Mouse (Mus musculus): ENCODE data around the gene Hpn. TPM values are rescaled to one million over a fixed set of nuclear protein-coding genes. Genes with fewer than 3 reads are reported as not detected.
A peak's percentile ranks its signal among the peaks of the same experiment; 100 is the strongest.

The Hpn gene
- polyA plus RNA-seq, 1 experiment = 22.1 TPM

- WGBS = 22% methylated on average over 12 of the region's 12 CpGs
- Histone ChIP-seq H3K27ac (ENCODE audit: insufficient read depth, low read length) (no peak overlapping the region), H3K4me3 (ENCODE audit: extremely low read depth, insufficient read depth, insufficient read length) (no peak overlapping the region), H3K4me1 (ENCODE audit: control insufficient read depth, insufficient read depth, insufficient read length) (peaks cover 2% of the 10 kb centered on the region; the same call in 1 of the 2 replicates), H3K36me3 (ENCODE audit: control insufficient read depth, insufficient read depth, low read length) (no peaks in the 10 kb centered on the region), H3K27me3 (ENCODE audit: control insufficient read depth, insufficient read depth, low read length) (no peaks in the 10 kb centered on the region)
- no peak for TF ChIP-seq POLR2A (IDR thresholded peaks at IDR 0.05; ENCODE audit: low read depth, low read length)
- DNase-seq (ENCODE audit: low read depth in 1 of 2, low spot score in 2 of 2) = peak; percentile 15 to 42
Observed at GRCm38 (mm10) chr7:31094774-31095501, 20.2 kb downstream of the Hpn start.

- H3K27ac ChIP-seq (ENCODE audit: insufficient read depth, low read length) = peak overlapping the region; percentile 86
Observed at GRCm38 (mm10) chr7:31089721-31090120, 25.4 kb downstream of the Hpn start.

GRCm38 (mm10) chr7:31088206-31088605 is 26.9 kb downstream of the Hpn start:
- peak overlapping the region; percentile 86; the same call in 1 of the 2 replicates for H3K27ac ChIP-seq (ENCODE audit: insufficient read depth, low read length)
- WGBS = 81% methylated on average over 3 of the region's 3 CpGs
- TF ChIP-seq POLR2A (IDR thresholded peaks at IDR 0.05; ENCODE audit: low read depth, low read length) (no peak), CTCF (IDR thresholded peaks at IDR 0.05; ENCODE audit: extremely low read depth, insufficient read depth, insufficient read length, insufficient replicate concordance) (no peak)
- no peak for DNase-seq (ENCODE audit: low read depth in 1 of 2, low spot score in 2 of 2)
- H3K4me1 ChIP-seq (ENCODE audit: control insufficient read depth, insufficient read depth, insufficient read length) = peaks cover 17% of the 10 kb centered on the region
- H3K36me3 ChIP-seq (ENCODE audit: control insufficient read depth, insufficient read depth, low read length) = no peaks in the 10 kb centered on the region
- no peak overlapping the region for H3K4me3 ChIP-seq (ENCODE audit: extremely low read depth, insufficient read depth, insufficient read length)
- no peaks in the 10 kb centered on the region for H3K27me3 ChIP-seq (ENCODE audit: control insufficient read depth, insufficient read depth, low read length)

More at GRCm38 (mm10) chr7:31089721-31090120, 25.4 kb downstream of the Hpn start:
- DNase-seq (ENCODE audit: low read depth in 1 of 2, low spot score in 2 of 2) = peak; percentile 49 to 73
- H3K4me1 ChIP-seq (ENCODE audit: control insufficient read depth, insufficient read depth, insufficient read length) = peaks cover 17% of the 10 kb centered on the region
- WGBS = 6% methylated on average over 2 of the region's 2 CpGs
- no peaks in the 10 kb centered on the region for H3K27me3 ChIP-seq (ENCODE audit: control insufficient read depth, insufficient read depth, low read length)
- no peaks in the 10 kb centered on the region for H3K36me3 ChIP-seq (ENCODE audit: control insufficient read depth, insufficient read depth, low read length)
- TF ChIP-seq POLR2A (IDR thresholded peaks at IDR 0.05; ENCODE audit: low read depth, low read length) = no peak
- H3K4me3 ChIP-seq (ENCODE audit: extremely low read depth, insufficient read depth, insufficient read length) = no peak overlapping the region

GRCm38 (mm10) chr7:31087262-31087661 is 27.8 kb downstream of the Hpn start:
- Histone ChIP-seq H3K27ac (ENCODE audit: insufficient read depth, low read length) (peak overlapping the region; percentile 44), H3K36me3 (ENCODE audit: control insufficient read depth, insufficient read depth, low read length) (no peaks in the 10 kb centered on the region), H3K4me1 (ENCODE audit: control insufficient read depth, insufficient read depth, insufficient read length) (peaks cover 17% of the 10 kb centered on the region), H3K27me3 (ENCODE audit: control insufficient read depth, insufficient read depth, low read length) (no peaks in the 10 kb centered on the region), H3K4me3 (ENCODE audit: extremely low read depth, insufficient read depth, insufficient read length) (no peak overlapping the region)
- DNase-seq (ENCODE audit: low read depth in 1 of 2, low spot score in 2 of 2) = no peak
- 18% methylated on average over 2 of the region's 2 CpGs for WGBS
- TF ChIP-seq POLR2A (IDR thresholded peaks at IDR 0.05; ENCODE audit: low read depth, low read length) = no peak

- Histone ChIP-seq H3K4me3 (ENCODE audit: extremely low read depth, insufficient read depth, insufficient read length) (no peak overlapping the region), H3K36me3 (ENCODE audit: control insufficient read depth, insufficient read depth, low read length) (no peaks in the 10 kb centered on the region), H3K27me3 (ENCODE audit: control insufficient read depth, insufficient read depth, low read length) (no peaks in the 10 kb centered on the region), H3K4me1 (ENCODE audit: control insufficient read depth, insufficient read depth, insufficient read length) (peaks cover 17% of the 10 kb centered on the region), H3K27ac (ENCODE audit: insufficient read depth, low read length) (no peak overlapping the region)
- WGBS = 90% methylated on average over 9 of the region's 9 CpGs
- TF ChIP-seq POLR2A (IDR thresholded peaks at IDR 0.05; ENCODE audit: low read depth, low read length) = no peak
- TF ChIP-seq CTCF (IDR thresholded peaks at IDR 0.05; ENCODE audit: extremely low read depth, insufficient read depth, insufficient read length, insufficient replicate concordance) = no peak
- no peak for DNase-seq (ENCODE audit: low read depth in 1 of 2, low spot score in 2 of 2)
Observed at GRCm38 (mm10) chr7:31086175-31086755, 28.8 kb downstream of the Hpn start.

- DNase-seq (ENCODE audit: low read depth in 1 of 2, low spot score in 2 of 2) = no peak
- Histone ChIP-seq H3K36me3 (ENCODE audit: control insufficient read depth, insufficient read depth, low read length) (no peaks in the 10 kb centered on the region), H3K4me1 (ENCODE audit: control insufficient read depth, insufficient read depth, insufficient read length) (peaks cover 17% of the 10 kb centered on the region), H3K27me3 (ENCODE audit: control insufficient read depth, insufficient read depth, low read length) (no peaks in the 10 kb centered on the region), H3K4me3 (ENCODE audit: extremely low read depth, insufficient read depth, insufficient read length) (no peak overlapping the region), H3K27ac (ENCODE audit: insufficient read depth, low read length) (no peak overlapping the region)
- TF ChIP-seq CTCF (IDR thresholded peaks at IDR 0.05; ENCODE audit: extremely low read depth, insufficient read depth, insufficient read length, insufficient replicate concordance) (no peak), POLR2A (IDR thresholded peaks at IDR 0.05; ENCODE audit: low read depth, low read length) (no peak)
- WGBS = 59% methylated on average over 3 of the region's 3 CpGs
Observed at GRCm38 (mm10) chr7:31085171-31085570, 29.9 kb downstream of the Hpn start.

- DNase-seq (ENCODE audit: low read depth in 1 of 2, low spot score in 2 of 2) = no peak
- H3K36me3 ChIP-seq (ENCODE audit: control insufficient read depth, insufficient read depth, low read length) = no peaks in the 10 kb centered on the region
- H3K4me3 ChIP-seq (ENCODE audit: extremely low read depth, insufficient read depth, insufficient read length) = no peak overlapping the region
- no peak overlapping the region for H3K27ac ChIP-seq (ENCODE audit: insufficient read depth, low read length)
- TF ChIP-seq CTCF (IDR thresholded peaks at IDR 0.05; ENCODE audit: extremely low read depth, insufficient read depth, insufficient read length, insufficient replicate concordance) (no peak), POLR2A (IDR thresholded peaks at IDR 0.05; ENCODE audit: low read depth, low read length) (no peak)
- H3K27me3 ChIP-seq (ENCODE audit: control insufficient read depth, insufficient read depth, low read length) = no peaks in the 10 kb centered on the region
- H3K4me1 ChIP-seq (ENCODE audit: control insufficient read depth, insufficient read depth, insufficient read length) = peaks cover 9% of the 10 kb centered on the region
- WGBS = 66% methylated on average over 9 of the region's 9 CpGs
Observed at GRCm38 (mm10) chr7:31084140-31084539, 30.9 kb downstream of the Hpn start.
